Mouse (Mus musculus) lung, embryonic 15.5 days (tissue): ENCODE data around the gene Zfp148. TPM values are rescaled to one million over a fixed set of nuclear protein-coding genes. Genes with fewer than 3 reads are reported as not detected.
"Not testable (repeated sequence)": the region's sequence is repeated elsewhere in the genome, so short reads cannot be mapped to it uniquely, and the experiment has no call there.

ENCODE experiments used
- ATAC-seq: fragments of 200-750 bp; cut with Nextera tagmentation; 2 replicates; pipeline ENCODE4 v1.8.0; 2017; ENCODE audit warnings: moderate number of reproducible peaks, borderline replicate concordance; ENCODE audit not compliant: low FRiP score, low TSS enrichment; ENCODE audit errors: extremely low read depth
- H3K27ac ChIP-seq: fragments of 300-500 bp; sonication (generic); 2 replicates; pipeline ENCODE4 v1.5.1; 2015; ENCODE audit warnings: moderate library complexity, mild to moderate bottlenecking, inconsistent platforms
- H3K27me3 ChIP-seq: fragments of 300-500 bp; sonication (generic); 2 replicates; pipeline ENCODE4 v1.6.1; 2015; ENCODE audit warnings: inconsistent platforms
- H3K36me3 ChIP-seq: fragments of 300-500 bp; sonication (generic); 2 replicates; pipeline ENCODE4 v1.6.1; 2015; ENCODE audit warnings: inconsistent platforms
- H3K4me1 ChIP-seq: fragments of 300-500 bp; sonication (generic); 2 replicates; pipeline ENCODE4 v1.6.1; 2015; ENCODE audit warnings: inconsistent platforms
- H3K4me2 ChIP-seq: fragments of 300-500 bp; sonication (generic); 2 replicates; pipeline ENCODE4 v1.6.1; 2015; ENCODE audit warnings: inconsistent platforms, mild to moderate bottlenecking, moderate library complexity
- H3K4me3 ChIP-seq: fragments of 300-500 bp; sonication (generic); 2 replicates; pipeline ENCODE4 v1.5.1; 2015; ENCODE audit warnings: mild to moderate bottlenecking, inconsistent platforms
- H3K9ac ChIP-seq: fragments of 300-500 bp; sonication (generic); 2 replicates; pipeline ENCODE4 v1.6.1; 2015; ENCODE audit warnings: inconsistent platforms
- H3K9me3 ChIP-seq: fragments of 300-500 bp; sonication (generic); 2 replicates; pipeline ENCODE4 v1.6.1; 2016; ENCODE audit warnings: inconsistent platforms
- WGBS: fragments of 180-500 bp; shearing (Covaris S2); methylation state at CpG from one replicate; pipeline ENCODE4 v1.1.7; 2015; 5-methylcytosine and 5-hydroxymethylcytosine counted together
- polyA plus RNA-seq: library from polyadenylated mRNA; unstranded; fragments of >200 nt; fragmentation: Nextera tagmentation; extraction: Ambion mirVana; gene quantifications from 2 replicates; pipeline ENCODE4 v1.2.1, GENCODE M21; 2015

Gene Zfp148
- polyA plus RNA-seq, 1 experiment from 2014 or later: 61.4 TPM

GRCm38 (mm10) chr16:33383584-33383983 is 2.9 kb downstream of the Zfp148 start:
- Histone ChIP-seq H3K36me3 (no peaks in the 10 kb centered on the region), H3K27me3 (no peaks in the 10 kb centered on the region), H3K27ac (no peak overlapping the region), H3K4me1 (peaks cover 17% of the 10 kb centered on the region), H3K9ac (no peak overlapping the region), H3K4me3 (no peak overlapping the region), H3K4me2 (no peak overlapping the region), H3K9me3 (no peaks in the 10 kb centered on the region)
- WGBS: 96% methylated on average over 3 of the region's 3 CpGs
- no peak for ATAC-seq

- not testable (repeated sequence) for H3K4me3 ChIP-seq, H3K27ac ChIP-seq, H3K36me3 ChIP-seq, H3K4me2 ChIP-seq, H3K9ac ChIP-seq, H3K27me3 ChIP-seq, H3K9me3 ChIP-seq, ATAC-seq
- 89% methylated on average over 2 of the region's 2 CpGs for WGBS
- peaks cover 17% of the 10 kb centered on the region for H3K4me1 ChIP-seq
Observed at GRCm38 (mm10) chr16:33384057-33384456, 3.4 kb downstream of the Zfp148 start.

DNA sequence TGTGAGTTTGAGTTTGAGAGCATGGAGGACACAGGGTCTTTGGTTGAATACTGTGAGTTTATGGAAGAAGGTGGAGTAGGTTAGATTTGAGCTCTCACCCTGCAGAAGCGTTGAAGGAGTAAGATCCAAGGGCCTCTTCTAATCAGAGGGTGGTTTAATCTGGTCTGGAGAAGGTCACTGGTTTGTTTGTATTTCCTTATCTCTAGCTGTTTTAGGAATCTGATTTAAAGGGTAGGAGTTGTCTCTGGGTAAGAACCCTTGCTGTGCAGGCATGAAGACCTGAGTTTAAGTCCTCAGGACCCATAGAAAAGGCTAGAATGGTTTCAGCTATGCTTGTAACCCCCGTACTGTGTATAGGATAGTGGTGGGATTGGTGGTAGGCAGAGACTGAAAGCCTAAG is 6.4 kb downstream of the Zfp148 start:
- H3K36me3 ChIP-seq: no peaks in the 10 kb centered on the region
- WGBS: 59% methylated on average over 2 of the region's 2 CpGs
- no peaks in the 10 kb centered on the region for H3K9me3 ChIP-seq
- no peak overlapping the region for H3K4me2 ChIP-seq
- no peak for ATAC-seq
- no peaks in the 10 kb centered on the region for H3K27me3 ChIP-seq
- peaks cover 6% of the 10 kb centered on the region for H3K4me1 ChIP-seq
- no peak overlapping the region for H3K9ac ChIP-seq
- H3K4me3 ChIP-seq: no peak overlapping the region
- no peak overlapping the region for H3K27ac ChIP-seq

GRCm38 (mm10) chr16:33387420-33387819 is 6.8 kb downstream of the Zfp148 start:
- ATAC-seq: no peak
- peaks cover 2% of the 10 kb centered on the region; the same call in 1 of the 2 replicates for H3K4me1 ChIP-seq
- no peaks in the 10 kb centered on the region for H3K27me3 ChIP-seq
- H3K9me3 ChIP-seq: no peaks in the 10 kb centered on the region
- H3K27ac ChIP-seq: no peak overlapping the region
- no peak overlapping the region for H3K4me3 ChIP-seq
- H3K4me2 ChIP-seq: no peak overlapping the region
- H3K9ac ChIP-seq: no peak overlapping the region
- no peaks in the 10 kb centered on the region for H3K36me3 ChIP-seq
- WGBS: 97% methylated on average over 2 of the region's 2 CpGs

- Histone ChIP-seq H3K27ac (peak overlapping the region; percentile 69), H3K4me1 (peaks cover 29% of the 10 kb centered on the region), H3K4me2 (peak overlapping the region; percentile 75), H3K9me3 (no peaks in the 10 kb centered on the region), H3K27me3 (no peaks in the 10 kb centered on the region), H3K9ac (peak overlapping the region; percentile 46), H3K36me3 (no peaks in the 10 kb centered on the region), H3K4me3 (peak overlapping the region; percentile 45)
- ATAC-seq: peak; percentile 76; the same call in 1 of the 2 replicates
- 1% methylated on average over 28 of the region's 28 CpGs for WGBS
Observed at GRCm38 (mm10) chr16:33399913-33400782, 19.5 kb downstream of the Zfp148 start.

DNA sequence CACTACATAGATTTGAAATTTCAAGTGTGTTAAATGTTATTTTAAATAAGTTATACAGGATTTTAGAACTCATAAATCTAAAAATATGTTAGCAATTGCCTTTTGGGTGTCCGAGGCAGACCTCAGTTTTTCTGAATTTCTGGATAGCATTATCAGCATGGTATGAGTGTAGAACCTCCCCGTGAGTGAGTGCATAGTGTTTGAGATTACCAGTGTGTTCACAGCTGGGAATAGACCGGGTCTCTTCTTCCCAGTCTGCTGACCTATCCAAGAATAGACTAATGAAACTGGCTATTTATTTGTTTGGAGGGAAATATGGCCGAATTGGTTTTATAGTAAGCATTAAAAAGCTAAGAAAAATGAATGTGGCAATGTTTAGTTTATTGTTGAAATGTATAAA is 20.3 kb downstream of the Zfp148 start:
- WGBS: 41% methylated on average over 4 of the region's 4 CpGs
- Histone ChIP-seq H3K27ac (no peak overlapping the region), H3K36me3 (no peaks in the 10 kb centered on the region), H3K27me3 (no peaks in the 10 kb centered on the region), H3K4me1 (peaks cover 29% of the 10 kb centered on the region), H3K9ac (no peak overlapping the region), H3K9me3 (no peaks in the 10 kb centered on the region), H3K4me2 (no peak overlapping the region), H3K4me3 (no peak overlapping the region)
- ATAC-seq: no peak

DNA sequence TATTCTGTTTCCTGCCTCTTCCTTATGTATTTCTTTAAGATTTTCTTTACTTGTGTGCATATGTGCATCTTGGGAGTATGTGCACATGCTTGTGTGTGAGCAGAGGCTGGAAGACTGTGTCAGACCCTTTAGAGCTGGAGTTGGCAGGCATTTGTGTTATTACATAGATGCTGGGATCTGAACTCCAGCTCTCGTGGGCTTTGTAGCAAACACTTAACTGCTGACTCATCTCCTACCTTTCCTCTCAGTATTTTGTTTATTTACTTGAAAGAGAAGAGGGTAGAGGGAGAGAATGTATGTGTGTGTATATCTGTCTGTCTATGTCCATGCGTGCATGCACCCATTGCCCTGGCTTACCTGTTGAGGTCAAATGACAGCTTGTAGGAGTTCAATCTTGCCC is 22.6 kb downstream of the Zfp148 start:
- WGBS: 59% methylated on average over 2 of the region's 2 CpGs
- no peak overlapping the region for H3K4me3 ChIP-seq
- no peaks in the 10 kb centered on the region for H3K36me3 ChIP-seq
- H3K9ac ChIP-seq: no peak overlapping the region
- H3K9me3 ChIP-seq: no peaks in the 10 kb centered on the region
- no peak for ATAC-seq
- no peak overlapping the region for H3K27ac ChIP-seq
- H3K4me2 ChIP-seq: no peak overlapping the region
- H3K27me3 ChIP-seq: no peaks in the 10 kb centered on the region
- peaks cover 26% of the 10 kb centered on the region for H3K4me1 ChIP-seq

- no peak overlapping the region for H3K9ac ChIP-seq
- 81% methylated on average over 3 of the region's 3 CpGs for WGBS
- H3K4me1 ChIP-seq: peaks cover 26% of the 10 kb centered on the region
- H3K4me2 ChIP-seq: no peak overlapping the region
- no peaks in the 10 kb centered on the region for H3K27me3 ChIP-seq
- no peak for ATAC-seq
- H3K36me3 ChIP-seq: no peaks in the 10 kb centered on the region
- H3K27ac ChIP-seq: no peak overlapping the region
- no peaks in the 10 kb centered on the region for H3K9me3 ChIP-seq
- H3K4me3 ChIP-seq: no peak overlapping the region
Observed at GRCm38 (mm10) chr16:33404055-33404454, 23.4 kb downstream of the Zfp148 start.

DNA sequence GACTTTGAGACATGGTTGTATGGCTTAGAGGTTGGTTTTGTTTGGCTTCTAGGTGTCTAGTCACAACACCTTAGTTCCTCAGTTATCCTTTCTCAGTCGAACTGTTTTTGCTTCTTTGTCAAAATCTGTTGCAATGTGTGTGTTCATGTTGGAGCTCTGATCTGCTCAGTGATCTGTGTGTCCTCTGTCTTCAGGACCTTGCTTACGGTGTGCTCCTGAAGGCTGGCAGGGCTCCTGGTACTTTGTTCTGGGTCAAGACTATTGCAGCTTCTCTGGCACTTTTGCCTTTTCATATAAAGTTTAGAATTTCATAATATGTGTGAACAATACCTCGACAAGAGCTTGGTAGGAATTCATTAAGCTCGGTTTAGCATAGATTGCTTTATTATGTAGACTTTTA is 24.9 kb downstream of the Zfp148 start:
- H3K27ac ChIP-seq: no peak overlapping the region
- H3K36me3 ChIP-seq: no peaks in the 10 kb centered on the region
- no peak for ATAC-seq
- no peaks in the 10 kb centered on the region for H3K27me3 ChIP-seq
- H3K4me3 ChIP-seq: no peak overlapping the region
- H3K9me3 ChIP-seq: no peaks in the 10 kb centered on the region
- H3K4me1 ChIP-seq: peaks cover 13% of the 10 kb centered on the region
- WGBS: 75% methylated on average over 4 of the region's 4 CpGs
- no peak overlapping the region for H3K9ac ChIP-seq
- H3K4me2 ChIP-seq: no peak overlapping the region

GRCm38 (mm10) chr16:33410151-33410550 is 29.5 kb downstream of the Zfp148 start:
- Histone ChIP-seq H3K9me3 (no peaks in the 10 kb centered on the region), H3K27me3 (no peaks in the 10 kb centered on the region), H3K9ac (no peak overlapping the region), H3K4me1 (peaks cover 11% of the 10 kb centered on the region), H3K36me3 (no peaks in the 10 kb centered on the region), H3K4me2 (no peak overlapping the region), H3K27ac (no peak overlapping the region), H3K4me3 (no peak overlapping the region)
- no peak for ATAC-seq
- WGBS: 79% methylated on average over 2 of the region's 2 CpGs

DNA sequence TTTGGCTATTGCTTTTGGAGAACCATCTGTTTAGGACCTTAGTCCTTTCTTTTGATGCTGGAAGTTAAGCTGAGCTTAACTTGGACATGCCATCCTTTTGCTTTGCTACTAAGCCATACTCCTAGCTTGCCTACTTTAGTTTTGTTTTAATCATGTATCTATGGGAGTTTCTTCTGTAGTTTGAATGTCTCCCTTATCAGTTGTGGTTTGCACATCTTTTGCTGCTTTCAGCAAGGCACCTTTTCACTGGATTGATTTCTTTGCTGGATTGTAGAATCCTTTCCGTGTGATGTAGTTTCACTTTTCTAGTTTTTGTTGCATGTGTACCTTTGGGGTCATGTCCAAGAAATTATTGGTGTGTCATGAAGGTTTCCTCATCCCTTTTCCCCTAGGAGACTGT is 30.0 kb downstream of the Zfp148 start:
- H3K4me2 ChIP-seq: no peak overlapping the region
- no peaks in the 10 kb centered on the region for H3K9me3 ChIP-seq
- WGBS: 77% methylated on average over 1 of the region's 1 CpGs
- no peak overlapping the region for H3K9ac ChIP-seq
- H3K27me3 ChIP-seq: no peaks in the 10 kb centered on the region
- no peak overlapping the region for H3K27ac ChIP-seq
- no peak for ATAC-seq
- no peaks in the 10 kb centered on the region for H3K36me3 ChIP-seq
- H3K4me3 ChIP-seq: no peak overlapping the region
- peaks cover 16% of the 10 kb centered on the region for H3K4me1 ChIP-seq

GRCm38 (mm10) chr16:33414191-33414590 is 33.6 kb downstream of the Zfp148 start:
- Histone ChIP-seq H3K4me1 (peaks cover 23% of the 10 kb centered on the region), H3K36me3 (no peaks in the 10 kb centered on the region), H3K9me3 (no peaks in the 10 kb centered on the region), H3K27ac (no peak overlapping the region), H3K9ac (no peak overlapping the region), H3K4me3 (no peak overlapping the region), H3K27me3 (no peaks in the 10 kb centered on the region), H3K4me2 (no peak overlapping the region)
- no peak for ATAC-seq
- 73% methylated on average over 5 of the region's 5 CpGs for WGBS
